Mouse (Mus musculus) adrenal gland, adult 8-10 months (tissue): ENCODE results near the gene Serping1. TPM values are rescaled to one million over a fixed set of nuclear protein-coding genes. Genes with fewer than 3 reads are reported as not detected.
"Not testable (repeated sequence)": the region's sequence is repeated elsewhere in the genome, so short reads cannot be mapped to it uniquely, and the experiment has no call there.

Experiments used
- DNase-seq: peaks from one replicate; pipeline ENCODE4 v3.0.0; 2022
- total RNA-seq, 4 experiments: library from RNA; stranded (reverse); gene quantifications; 2 replicates each; pipeline ENCODE4 v1.2.4; 2022

Gene Serping1
- 100 to 1,000 TPM in 1 of 4 experiments, 10 to 100 TPM in 3; 80.5 to 116 (median 91.7) TPM for total RNA-seq

DNA sequence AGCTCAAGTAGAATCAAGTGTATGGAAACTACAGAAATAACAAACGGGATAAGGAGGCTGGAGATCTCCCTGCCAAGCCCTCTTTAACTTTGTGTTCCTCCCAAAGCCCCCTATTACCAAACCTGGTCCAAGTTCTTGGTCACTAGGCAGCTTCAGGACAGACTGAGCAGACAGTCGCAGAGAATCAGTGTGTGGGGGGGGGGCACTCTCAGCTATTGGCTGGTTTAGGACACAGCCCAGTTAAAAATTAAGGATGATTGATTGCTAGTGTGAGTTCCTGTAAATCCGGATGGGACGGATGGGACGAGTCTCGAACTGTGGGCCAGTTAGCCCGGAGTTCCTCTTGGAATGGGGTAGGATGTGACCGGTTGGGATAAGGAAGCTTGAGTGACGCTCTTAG is at the start of gene Serping1:
TSS of gene Serping1 (minus strand) at position 204 of the 400 bp plus-strand sequence.
- DNase-seq, result no peak

DNA sequence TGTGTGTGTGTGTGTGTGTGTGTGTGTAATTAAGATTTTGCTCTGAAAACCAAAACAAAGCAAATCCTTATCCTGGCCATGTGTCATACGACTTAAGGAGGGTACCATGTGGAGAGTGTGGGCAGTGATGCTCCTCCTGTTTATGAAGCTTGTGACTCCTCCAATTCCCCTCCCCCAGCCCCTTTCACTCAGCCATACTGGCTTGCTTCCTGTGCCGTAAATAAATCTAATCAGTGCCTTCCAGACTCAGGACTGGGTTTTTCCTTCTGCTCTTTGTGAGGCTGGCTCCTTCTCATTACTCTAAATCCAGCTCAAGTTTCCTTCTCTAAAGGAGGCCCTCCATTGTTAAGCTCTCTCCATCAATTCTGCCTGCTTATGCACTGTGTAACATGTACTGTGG is 48.0 kb upstream of the Serping1 start:
- no peak for DNase-seq

DNA sequence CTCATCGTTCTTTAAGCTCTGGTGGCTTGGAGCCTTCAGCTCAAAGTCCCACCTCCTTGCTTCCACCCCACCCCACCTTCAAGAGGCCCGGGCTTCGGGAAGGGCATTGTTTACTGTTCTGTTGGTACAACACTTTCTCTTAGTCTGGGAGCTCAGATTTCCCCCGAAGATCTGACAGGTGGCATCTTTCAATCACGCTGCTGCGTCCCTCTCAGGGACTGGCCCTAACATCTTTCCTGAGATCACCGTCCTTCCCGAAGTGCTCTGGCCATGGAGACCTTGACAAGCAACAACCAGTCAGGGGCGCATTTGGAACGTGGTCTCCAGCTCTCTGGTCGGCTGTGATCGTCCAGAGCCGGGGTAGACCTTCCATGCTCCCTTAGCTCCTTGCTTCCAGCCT is 47.3 kb upstream of the Serping1 start, which contains the start of gene Smtnl1:
TSS of gene Smtnl1 (minus strand) at position 101 of the 400 bp plus-strand sequence.
- DNase-seq, result no peak

DNA sequence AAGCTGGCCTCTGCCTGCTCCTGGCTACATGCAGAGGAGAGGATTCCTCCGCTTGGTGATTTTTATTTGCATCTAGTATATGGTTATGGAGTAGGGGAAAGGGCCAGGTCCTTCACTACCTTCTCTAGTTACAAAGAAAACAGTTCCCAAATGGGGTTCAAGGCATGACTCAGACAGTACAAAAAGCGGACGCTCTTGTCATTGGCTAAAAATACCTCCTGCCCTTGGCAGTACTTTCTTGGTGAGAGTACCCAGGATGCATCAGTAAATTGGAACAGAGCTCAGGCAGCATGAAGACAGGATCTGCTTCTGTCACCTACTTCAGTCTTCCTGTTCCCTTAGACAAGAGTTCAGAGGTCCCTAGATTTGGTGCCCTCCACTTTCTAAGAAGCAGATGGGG is 44.6 kb upstream of the Serping1 start:
- no peak for DNase-seq

DNA sequence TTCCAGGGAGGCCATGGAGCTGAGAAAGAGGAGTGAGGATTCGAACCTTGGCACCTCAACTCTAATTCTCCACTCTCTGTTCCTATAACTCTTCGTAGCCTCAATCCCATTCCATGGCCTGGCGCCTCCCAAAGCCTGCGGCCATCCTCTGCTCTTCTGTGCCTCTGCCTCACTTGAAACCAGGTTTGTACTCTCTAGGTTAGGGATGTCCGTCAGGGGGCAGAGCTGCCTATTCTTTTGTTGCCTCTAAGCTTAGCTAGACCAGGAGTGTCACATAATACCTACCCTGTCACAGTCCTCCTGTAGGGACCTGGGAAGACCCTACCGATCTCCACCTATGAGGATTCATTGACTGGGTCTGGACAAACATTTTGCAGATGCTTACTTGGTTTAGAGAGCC is 37.4 kb upstream of the Serping1 start:
- no peak for DNase-seq

DNA sequence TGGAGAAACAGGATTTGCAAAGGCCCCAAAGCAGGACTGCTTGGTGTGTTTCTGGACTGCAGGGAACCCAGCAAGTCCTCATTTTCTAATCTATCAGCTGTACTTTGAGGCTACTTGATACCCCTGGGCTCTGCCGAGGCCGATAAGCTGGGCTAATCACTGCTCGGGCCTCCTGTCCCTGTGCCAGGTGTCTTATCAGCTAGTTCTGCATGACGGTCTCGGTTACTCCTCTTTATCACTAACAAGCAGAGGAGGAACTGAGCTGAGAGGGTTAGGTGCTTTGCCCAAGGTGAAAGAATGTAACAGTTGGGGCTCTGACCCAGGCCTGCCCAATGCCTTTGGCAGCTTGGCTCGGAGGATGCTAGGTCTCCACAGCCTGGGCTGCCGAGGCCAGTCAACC is 36.6 kb upstream of the Serping1 start:
- no peak for DNase-seq

DNA sequence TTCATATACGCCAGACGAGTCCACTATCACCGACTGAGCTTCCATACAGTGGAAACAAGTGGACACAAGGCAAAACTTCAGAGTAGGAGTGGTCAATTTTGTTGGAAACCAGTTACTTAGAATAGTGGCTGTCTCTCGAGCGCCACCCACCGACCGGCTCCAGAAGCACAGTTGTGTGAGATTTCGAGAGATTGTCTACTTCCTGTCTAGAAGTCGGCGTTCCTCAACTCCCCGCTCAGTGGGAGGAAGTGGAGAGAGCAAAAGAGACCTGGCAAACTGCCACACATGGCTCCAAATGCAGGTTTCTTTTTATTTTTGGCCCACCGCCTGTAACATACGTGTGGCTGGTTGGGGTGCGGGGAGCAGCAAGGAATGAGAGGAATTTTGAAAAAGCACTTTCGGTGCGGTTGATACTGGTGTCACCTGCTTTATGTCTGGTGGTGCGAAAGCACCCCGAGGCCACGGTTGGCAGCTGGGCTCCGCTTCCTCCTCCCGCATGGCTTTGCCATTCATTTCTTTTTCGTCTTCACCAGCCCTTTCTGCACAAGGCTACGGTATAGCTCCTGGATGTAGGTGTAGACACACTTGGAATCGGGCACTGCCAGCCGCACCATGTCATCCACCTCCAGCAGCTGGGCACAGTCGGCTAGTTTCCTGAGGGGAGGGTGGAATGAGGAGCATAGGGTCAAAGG is 35.8 kb upstream of the Serping1 start:
- peak; percentile 76 for DNase-seq

DNA sequence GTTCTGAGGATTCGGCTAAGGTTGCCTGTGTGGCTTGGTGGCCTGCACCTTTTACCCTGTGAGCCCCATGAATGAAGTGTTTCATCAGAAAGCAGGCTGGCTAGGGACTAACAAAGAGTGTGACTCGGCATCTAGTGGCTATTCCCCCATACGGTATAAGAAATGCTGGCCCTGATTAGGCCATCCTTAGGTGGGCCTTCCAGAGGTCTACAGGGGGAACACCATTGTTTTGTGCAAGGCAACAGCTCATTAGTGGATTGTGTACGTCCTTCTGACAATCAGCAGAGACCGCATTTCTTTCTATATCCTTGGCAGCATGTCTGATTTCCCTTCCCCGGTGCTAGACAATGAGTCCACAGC is 35.3 kb upstream of the Serping1 start:
- no peak for DNase-seq

DNA sequence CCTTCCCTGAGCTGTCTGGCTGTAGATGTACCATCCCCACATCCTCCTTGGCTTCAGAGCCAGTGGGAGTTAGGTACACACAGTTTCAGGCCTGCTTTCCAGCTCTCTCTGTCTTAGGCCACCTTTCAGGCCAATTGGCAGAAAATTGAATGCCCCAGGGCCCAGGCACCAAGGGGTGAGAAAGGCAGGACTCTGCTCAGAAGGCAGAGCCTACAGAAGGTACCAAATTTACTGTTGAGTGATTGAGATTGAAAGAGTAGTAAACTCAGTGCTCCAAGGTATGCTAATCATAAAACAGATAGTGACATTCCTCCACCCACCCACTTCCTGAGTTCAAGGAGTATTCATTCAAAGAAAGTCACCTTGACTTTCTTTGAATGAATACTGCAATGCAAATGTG is 34.1 kb upstream of the Serping1 start:
- no peak for DNase-seq

DNA sequence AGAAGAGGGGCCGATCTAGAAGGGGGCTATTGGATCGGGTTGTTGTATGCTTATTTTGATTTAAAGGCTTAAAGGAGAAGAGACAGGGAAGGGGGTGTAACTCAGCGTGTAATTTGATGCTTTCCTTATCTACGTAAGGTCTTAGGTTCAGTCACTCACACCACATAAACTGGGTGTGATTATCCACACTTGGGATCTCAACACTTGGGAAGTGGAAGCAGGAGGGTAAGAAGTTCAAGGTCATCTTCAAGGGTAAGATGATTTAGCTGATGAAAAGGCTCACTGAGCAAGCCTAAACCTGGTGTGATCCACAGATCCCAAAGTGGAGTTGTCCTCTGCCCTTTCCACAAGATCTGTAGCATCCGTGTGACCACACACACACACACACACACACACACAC is 31.3 kb upstream of the Serping1 start:
- no peak for DNase-seq

DNA sequence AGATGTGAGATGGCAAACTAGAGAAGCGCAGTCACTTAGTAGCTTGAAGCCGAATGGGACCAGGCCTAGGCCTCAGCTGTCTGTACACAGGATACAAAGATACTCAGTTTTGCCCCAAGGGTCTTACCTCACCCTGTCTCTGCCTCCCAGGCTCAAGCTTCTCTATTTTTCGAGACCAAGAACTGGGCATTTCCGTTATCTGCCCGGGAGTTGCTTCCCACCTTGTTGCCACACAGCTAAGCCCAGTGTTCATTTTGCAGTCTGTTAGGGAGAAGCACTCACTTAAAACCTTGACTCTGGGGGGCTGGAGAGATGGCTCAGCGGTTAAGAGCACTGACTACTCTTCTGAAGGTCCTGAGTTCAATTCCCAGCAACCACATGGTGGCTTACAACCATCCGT is 28.7 kb upstream of the Serping1 start:
- no peak for DNase-seq

DNA sequence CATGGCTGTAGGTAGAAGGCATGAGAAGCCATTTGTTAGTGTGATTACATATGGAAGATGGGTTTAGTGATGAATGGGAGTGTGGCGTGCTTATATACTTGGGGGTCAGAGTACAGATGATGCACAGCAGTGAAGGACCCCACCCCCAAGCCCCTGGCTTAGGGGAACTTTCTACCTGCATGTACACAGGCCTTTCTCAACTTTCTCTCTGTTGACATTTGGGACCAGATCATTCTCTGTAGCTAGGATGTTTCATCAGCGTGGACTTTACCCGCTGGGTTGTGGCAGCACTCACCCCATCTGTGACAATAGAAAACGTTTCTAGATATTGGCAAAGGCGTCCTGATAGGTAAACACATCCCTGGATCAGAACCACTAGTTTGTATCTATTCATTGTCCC is 26.0 kb upstream of the Serping1 start:
- not testable (repeated sequence) for DNase-seq

DNA sequence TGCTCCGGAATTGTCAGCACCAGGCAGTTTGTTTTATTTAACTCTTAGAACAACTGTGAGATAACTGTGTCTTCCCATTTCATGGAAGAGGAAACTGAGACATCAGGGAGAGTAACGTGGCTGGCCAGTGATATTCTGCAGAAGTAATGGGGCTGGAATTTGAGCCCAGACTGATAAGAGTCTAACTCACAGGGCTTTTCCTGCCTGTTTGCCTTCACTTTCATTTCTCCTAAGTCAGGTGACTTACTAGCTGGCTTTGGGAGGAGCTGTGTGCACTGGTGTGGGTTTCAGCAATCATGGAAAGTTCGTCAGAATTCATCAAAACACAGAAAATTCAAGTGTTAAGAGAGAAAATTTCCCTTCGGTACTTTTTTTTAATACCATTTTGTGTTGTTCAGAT is 25.1 kb upstream of the Serping1 start:
- no peak for DNase-seq

DNA sequence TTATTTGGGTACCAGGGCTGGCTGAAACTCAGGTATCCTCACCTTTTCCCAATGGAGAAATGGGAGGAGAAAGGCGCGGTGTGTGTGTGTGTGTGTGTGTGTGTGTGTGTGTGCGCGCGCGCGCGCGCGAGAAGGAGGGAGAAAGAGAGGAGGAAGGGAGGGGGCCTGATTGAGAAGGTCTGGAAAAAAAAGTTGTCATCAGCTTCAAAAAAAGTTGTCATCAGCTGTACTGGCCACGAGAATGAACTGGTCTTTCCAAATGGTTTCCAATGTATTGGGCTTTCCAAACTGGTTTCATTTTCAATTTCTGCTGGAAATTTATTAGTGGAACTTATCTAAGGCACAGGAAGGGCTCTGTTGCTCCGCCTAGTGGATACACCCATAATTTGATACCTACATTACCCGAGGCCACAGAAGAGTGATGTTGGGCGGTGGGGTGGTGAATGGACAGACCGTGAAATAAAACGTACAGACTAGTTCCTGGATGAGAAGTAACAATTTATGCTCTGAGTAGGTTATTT is 23.9 kb upstream of the Serping1 start:
- DNase-seq, result peak; percentile 57

DNA sequence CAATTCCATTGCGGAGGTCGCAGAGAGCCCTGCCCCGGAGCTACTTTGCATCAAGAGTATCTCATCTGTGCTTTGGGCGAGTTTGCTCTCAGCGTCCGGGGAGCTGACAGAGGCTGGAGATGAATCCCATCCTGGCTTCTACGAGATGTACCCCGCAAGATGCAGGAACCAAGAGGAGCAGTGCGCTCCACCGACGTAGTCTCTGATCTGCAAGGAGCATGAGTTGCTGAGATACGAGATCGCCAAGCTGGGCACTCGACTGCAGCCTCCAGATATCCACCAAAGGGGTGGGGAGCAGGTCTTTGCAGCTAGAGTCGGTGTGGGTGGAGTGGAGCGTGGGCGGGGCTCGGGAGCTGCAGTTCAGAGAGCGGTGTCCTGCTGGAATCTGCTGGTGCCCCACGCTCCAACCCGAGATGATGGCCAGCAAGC is 23.3 kb upstream of the Serping1 start, which contains the start of gene Ube2l6:
TSS of gene Ube2l6 (plus strand) at position 336 of the 429 bp plus-strand sequence.
- peak; percentile 63 for DNase-seq

DNA sequence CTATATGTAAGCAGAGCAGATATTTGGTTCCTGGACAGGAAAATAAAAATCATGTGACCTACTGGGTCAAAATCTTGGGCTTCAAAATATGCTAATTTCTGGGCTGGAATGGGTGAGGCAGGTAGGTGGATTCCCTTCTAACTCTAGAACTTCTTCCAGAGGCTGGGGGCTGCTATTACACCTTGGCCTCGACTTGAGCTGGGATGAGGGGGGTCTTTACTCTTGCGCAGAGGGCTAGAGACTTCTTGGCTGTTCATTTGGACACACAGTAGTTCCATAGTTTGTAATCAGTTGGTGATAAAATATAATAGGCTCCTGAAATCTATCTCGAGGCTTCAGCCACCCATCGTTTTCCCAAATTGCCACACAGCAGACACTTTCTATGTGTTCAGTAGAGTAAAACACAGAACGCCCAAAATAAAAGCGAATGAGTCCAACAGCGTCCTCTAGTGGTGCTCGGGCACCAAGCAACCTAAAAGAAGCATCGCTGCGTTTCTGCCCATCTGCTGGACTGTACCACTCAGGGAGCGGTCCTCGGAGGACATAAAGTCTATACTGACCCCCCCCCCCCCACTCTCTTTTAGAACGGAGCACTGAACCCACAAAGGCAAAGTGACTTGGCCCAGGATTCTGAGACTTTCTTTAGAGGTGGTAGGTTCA is 22.7 kb upstream of the Serping1 start:
- DNase-seq, result peak; percentile 61

DNA sequence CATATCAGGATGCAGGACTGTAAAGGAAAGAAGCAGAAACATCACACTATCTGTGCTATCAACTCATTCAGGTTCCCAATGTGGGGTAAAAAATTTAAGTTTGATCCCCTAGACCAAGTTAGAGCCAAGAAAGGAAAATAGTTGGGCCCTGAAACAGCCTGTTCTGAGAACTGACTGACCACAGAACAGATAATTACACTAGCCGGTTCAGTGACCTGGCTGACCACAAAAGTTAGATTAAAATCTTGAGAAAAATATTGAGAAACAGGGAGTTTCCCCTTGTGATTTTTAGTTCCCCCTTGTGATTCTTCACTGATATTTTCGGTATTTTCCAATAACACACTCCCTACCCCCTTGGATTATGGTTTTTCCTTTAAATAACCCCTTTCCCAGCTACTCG is 18.6 kb upstream of the Serping1 start:
- no peak for DNase-seq

DNA sequence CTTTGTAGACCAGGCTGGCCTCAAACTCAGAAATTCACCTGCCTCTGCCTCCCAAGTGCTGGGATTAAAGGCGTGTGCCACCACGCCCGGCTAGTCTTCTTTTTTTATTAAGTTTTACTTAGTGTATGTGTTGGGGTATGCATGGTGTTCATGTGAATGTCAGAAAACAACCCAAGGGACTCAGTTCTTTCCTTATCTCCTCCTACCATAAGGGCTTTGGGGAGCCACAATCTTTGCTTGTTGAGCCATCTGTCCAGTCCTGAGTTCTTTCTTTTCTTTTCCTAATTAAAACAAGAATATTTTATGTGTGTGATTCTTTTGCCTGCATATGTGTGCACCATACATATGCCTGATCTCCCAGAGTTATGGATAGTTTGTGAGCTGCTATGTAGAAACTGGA is 17.9 kb upstream of the Serping1 start:
- DNase-seq, result no peak

DNA sequence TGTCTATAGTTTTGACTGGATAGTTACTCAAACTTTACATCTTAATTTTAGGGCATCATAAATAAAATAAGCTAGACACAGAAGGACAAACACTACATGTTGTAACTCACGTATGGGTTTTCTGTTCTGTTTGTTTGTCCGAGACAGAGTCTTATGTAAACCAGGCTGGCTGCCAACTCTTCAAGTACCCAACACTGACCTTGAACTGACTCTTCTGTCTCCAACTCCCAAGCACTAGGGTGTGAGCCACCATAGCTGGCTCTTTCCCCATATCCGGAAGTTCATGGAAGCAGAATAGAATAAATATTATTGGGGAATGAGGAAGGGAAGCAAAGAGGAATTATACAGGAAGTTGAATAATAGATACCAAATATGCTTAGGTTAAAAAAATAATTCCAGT is 17.3 kb upstream of the Serping1 start:
- peak; percentile 27 for DNase-seq

DNA sequence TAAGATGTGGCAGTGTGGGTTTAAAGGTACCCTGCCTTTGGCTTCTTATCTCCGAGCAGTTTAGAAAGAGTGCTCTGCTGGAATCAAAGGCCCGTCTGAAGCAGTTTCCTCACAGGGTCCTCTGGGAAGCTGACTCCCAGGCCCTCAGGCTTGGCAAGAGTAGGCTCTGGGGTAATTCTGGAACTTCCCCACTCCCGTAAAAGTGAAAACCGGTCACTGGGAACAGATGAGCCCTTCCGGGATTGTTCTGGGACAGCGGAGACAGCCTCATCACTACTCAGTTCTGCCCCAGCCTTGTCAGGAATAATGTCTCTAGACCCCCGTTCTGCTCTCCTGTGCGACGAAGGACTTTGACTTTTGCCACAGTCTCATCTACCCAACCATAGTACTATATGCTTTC is 15.2 kb upstream of the Serping1 start:
- DNase-seq, result no peak

DNA sequence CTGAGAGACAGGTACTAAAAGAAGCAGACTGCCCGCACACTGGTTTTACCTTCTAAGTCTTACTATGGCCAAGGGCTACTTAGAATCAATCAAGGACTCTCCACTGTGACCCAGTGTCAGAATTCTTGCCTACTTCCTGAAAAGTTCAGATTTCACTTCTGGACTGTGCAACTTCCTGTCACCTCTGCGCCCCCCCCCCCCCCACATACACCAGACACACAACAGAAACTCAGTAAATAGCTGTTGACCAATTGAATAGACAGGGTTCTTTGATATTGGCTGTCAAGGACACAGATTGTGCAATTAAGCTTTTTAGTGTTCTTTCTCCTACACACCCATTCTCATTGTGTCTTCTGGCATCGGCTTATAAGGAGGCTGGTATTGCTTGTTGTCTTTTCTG is 13.1 kb upstream of the Serping1 start:
- no peak for DNase-seq

DNA sequence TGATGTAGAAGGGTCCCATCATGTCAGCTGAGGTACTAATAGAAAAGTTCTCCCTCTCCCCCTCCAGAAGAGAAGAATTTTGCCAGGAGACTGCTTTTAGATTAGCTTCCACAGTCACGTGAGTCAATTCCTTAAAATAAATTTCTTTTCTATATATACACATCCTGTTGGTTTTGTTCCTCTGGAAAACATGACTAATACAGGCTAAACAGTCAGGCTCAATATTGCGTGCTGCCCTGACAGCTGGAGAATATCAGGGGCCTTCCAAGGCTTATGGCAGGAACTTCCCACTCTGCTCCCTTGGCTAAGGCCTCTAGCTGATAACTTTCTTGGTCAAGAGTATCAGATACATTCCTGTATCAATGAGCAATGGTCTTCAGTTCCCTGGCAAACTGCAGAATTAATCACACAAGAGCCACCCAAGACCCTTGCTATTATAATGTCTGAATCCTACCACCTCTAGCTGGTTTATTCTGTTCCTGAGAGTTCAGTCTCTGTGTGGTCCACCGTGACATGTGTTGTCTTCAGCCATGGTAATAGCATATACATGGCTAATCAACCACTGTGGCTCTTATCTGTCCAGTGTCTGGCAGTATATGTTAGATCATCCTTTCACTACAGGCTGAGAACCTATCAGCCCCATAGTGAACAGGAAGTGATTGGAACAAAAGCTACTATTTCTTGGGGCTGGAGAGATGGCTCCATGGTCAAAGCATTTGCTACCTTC is 8.8 kb upstream of the Serping1 start:
- no peak for DNase-seq

DNA sequence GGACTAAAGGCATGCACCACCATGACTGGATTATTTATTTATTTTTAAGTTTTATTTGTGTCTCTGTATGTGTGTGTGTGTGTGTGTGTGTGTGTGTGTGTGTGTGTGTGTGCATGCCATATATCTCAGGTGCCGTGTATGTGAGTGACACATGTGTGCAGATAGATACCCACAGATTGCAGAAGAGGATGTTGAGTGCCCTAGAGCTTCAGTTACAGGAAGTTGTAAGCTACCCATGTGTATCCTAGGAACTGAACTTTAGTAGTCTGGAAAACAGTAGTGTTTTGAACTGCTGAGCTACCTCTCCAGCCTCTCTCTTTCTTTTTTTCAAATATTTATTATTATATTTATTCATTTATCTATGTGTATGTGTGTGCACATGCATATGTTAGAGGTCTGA is 8.1 kb upstream of the Serping1 start:
- DNase-seq, result no peak
